Mouse (Mus musculus): ENCODE measurements at regions not wholly inside any gene's neighbourhood (a gene's known extent, or its start where the extent isn't known, plus 50 kb on each side); places are given as distances from the start of the nearest gene placed in this dataset.

GRCm38 (mm10) chr9:46557781-46558180, 238.0 kb upstream of the 4931429L15Rik start:
- no peak for TF ChIP-seq CTCF (IDR thresholded peaks at IDR 0.05; ENCODE audit: control insufficient read depth, insufficient read depth, insufficient read length)
- no peak for TF ChIP-seq MYOD1 (IDR thresholded peaks at IDR 0.05; ENCODE audit: control insufficient read depth, insufficient read length, low read depth)
- no peak for TF ChIP-seq MAX (IDR thresholded peaks at IDR 0.05)
